Mouse (Mus musculus) heart, adult 2 months (tissue): ENCODE measurements around the gene Wbp1l. TPM values are rescaled to one million over a fixed set of nuclear protein-coding genes. Genes with fewer than 3 reads are reported as not detected.

Experiments used
- DNase-seq, 2 experiments: peaks; one replicate each; pipeline ENCODE4 v3.0.0; 2021
- H3K27ac ChIP-seq: fragments of 200-600 bp; 2 replicates; pipeline ENCODE4 v1.8.1; 2022
- H3K27me3 ChIP-seq: fragments of 200-500 bp; 2 replicates; pipeline ENCODE4 v1.6.1; 2012; ENCODE audit warnings: mild to moderate bottlenecking, low read length, inconsistent platforms, mixed read lengths; ENCODE audit not compliant: control insufficient read depth, insufficient read depth
- H3K36me3 ChIP-seq: fragments of 200-500 bp; 2 replicates; pipeline ENCODE4 v1.6.1; 2012; ENCODE audit warnings: low read length, inconsistent platforms; ENCODE audit not compliant: control insufficient read depth, insufficient read depth
- H3K4me1 ChIP-seq: fragments of 200-500 bp; 2 replicates; pipeline ENCODE4 v1.6.1; 2011; ENCODE audit warnings: low read length; ENCODE audit not compliant: control insufficient read depth, insufficient read depth
- H3K4me3 ChIP-seq: fragments of 200-600 bp; 2 replicates; pipeline ENCODE4 v1.8.1; 2022
- H3K79me2 ChIP-seq: fragments of 200-500 bp; replicated peaks from 2 replicates; pipeline ENCODE4 v1.6.1; 2012; ENCODE audit warnings: mild to moderate bottlenecking, inconsistent platforms, low read length, moderate library complexity, mixed read lengths; ENCODE audit not compliant: control insufficient read depth, insufficient read depth
- H3K9ac ChIP-seq: fragments of 200-500 bp; 2 replicates; pipeline ENCODE4 v1.6.1; 2012; ENCODE audit warnings: low read depth, mild to moderate bottlenecking, control low read depth, inconsistent platforms, low read length, mixed read lengths
- CTCF ChIP-seq: fragments of 200-600 bp; IDR thresholded peaks from 2 replicates; pipeline ENCODE4 v1.8.1; 2022; ENCODE audit warnings: antibody characterized with exemption, mild to moderate bottlenecking, moderate library complexity
- EP300 ChIP-seq: fragments of 200-500 bp; IDR thresholded peaks from 2 replicates; pipeline ENCODE4 v1.6.1; 2011; ENCODE audit warnings: low read depth, low read length, control low read depth; ENCODE audit not compliant: insufficient read depth
- POLR2A ChIP-seq: fragments of 200-500 bp; IDR thresholded peaks from 2 replicates; pipeline ENCODE4 v1.6.1; 2011; ENCODE audit warnings: mild to moderate bottlenecking, low read depth, low read length, control low read depth; ENCODE audit not compliant: insufficient read depth
- WGBS: fragments of 180-500 bp; shearing (Covaris S2); methylation state at CpG from one replicate; pipeline ENCODE4 v1.1.7; 2018; 5-methylcytosine and 5-hydroxymethylcytosine counted together
- intact Hi-C: fragments of 180-260 bp; cut with DNase I; formaldehyde crosslinking; loops from one replicate; pipeline ENCODE4 v1.15.1; 2025
- polyA plus RNA-seq: library from polyadenylated mRNA; depleted of rRNA; stranded (reverse); fragments of >200 nt; gene quantifications from 2 replicates; pipeline ENCODE4 v1.2.3, GENCODE M21; 2012
- total RNA-seq, 2 experiments: library from RNA; stranded (reverse); gene quantifications; 2 replicates each; pipeline ENCODE4 v1.2.3; 2021

Gene Wbp1l
- total and polyA plus RNA-seq, 3 experiments = 39.2 to 54.2 (median 53.5) TPM

GRCm38 (mm10) chr19:46625519-46625918 lies 26.6 kb downstream of the Wbp1l start:
- Histone ChIP-seq H3K27me3 (no peaks in the 10 kb centered on the region), H3K27ac (no peak overlapping the region; the same call in 1 of the 2 replicates), H3K4me1 (peaks cover 41% of the 10 kb centered on the region), H3K36me3 (no peaks in the 10 kb centered on the region; the same call in 1 of the 2 replicates), H3K4me3 (no peak overlapping the region), H3K79me2 (peaks cover 2% of the 10 kb centered on the region), H3K9ac (no peak overlapping the region)
- TF ChIP-seq POLR2A (no peak), CTCF (no peak), EP300 (no peak)
- intact Hi-C loops = no loop called here
- WGBS = 33% methylated on average over 10 of the region's 10 CpGs
- no peak for DNase-seq

GRCm38 (mm10) chr19:46628403-46628802 lies 29.5 kb downstream of the Wbp1l start:
- TF ChIP-seq CTCF (no peak), POLR2A (no peak), EP300 (no peak)
- H3K36me3 ChIP-seq = no peaks in the 10 kb centered on the region
- intact Hi-C loops = no loop called here
- 36% methylated on average over 10 of the region's 10 CpGs for WGBS
- peak overlapping the region; percentile 62 for H3K27ac ChIP-seq
- DNase-seq = peak; percentile 52 to 74
- peaks cover 27% of the 10 kb centered on the region for H3K4me1 ChIP-seq
- peak overlapping the region; percentile 10; the same call in 1 of the 2 replicates for H3K4me3 ChIP-seq
- no peaks in the 10 kb centered on the region for H3K27me3 ChIP-seq
- peak overlapping the region; percentile 0; the same call in 1 of the 2 replicates for H3K9ac ChIP-seq
- peaks cover 13% of the 10 kb centered on the region for H3K79me2 ChIP-seq

- no peak for DNase-seq
- no peaks in the 10 kb centered on the region for H3K27me3 ChIP-seq
- peaks cover 26% of the 10 kb centered on the region for H3K4me1 ChIP-seq
- H3K27ac ChIP-seq = peak overlapping the region; percentile 40; the same call in 1 of the 2 replicates
- H3K9ac ChIP-seq = no peak overlapping the region
- WGBS = 23% methylated on average over 9 of the region's 9 CpGs
- intact Hi-C loops = no loop called here
- peaks cover 2% of the 10 kb centered on the region; the same call in 1 of the 2 replicates for H3K36me3 ChIP-seq
- no peak for TF ChIP-seq CTCF
- no peak for TF ChIP-seq POLR2A
- TF ChIP-seq EP300 = no peak
- H3K79me2 ChIP-seq = peaks cover 11% of the 10 kb centered on the region
- H3K4me3 ChIP-seq = no peak overlapping the region
Observed at GRCm38 (mm10) chr19:46629807-46630206, 30.9 kb downstream of the Wbp1l start.

- peak in 1 of 2 experiments; percentile 26 for DNase-seq
- TF ChIP-seq POLR2A (no peak), CTCF (no peak), EP300 (no peak)
- no peak overlapping the region for H3K27ac ChIP-seq
- 67% methylated on average over 9 of the region's 9 CpGs for WGBS
- H3K9ac ChIP-seq = no peak overlapping the region
- no peaks in the 10 kb centered on the region for H3K27me3 ChIP-seq
- H3K4me1 ChIP-seq = peaks cover 26% of the 10 kb centered on the region
- H3K36me3 ChIP-seq = peaks cover 5% of the 10 kb centered on the region; the same call in 1 of the 2 replicates
- peaks cover 11% of the 10 kb centered on the region for H3K79me2 ChIP-seq
- H3K4me3 ChIP-seq = no peak overlapping the region
- intact Hi-C loops = no loop called here
Observed at GRCm38 (mm10) chr19:46631637-46632036, 32.8 kb downstream of the Wbp1l start.

- WGBS = 26% methylated on average over 9 of the region's 9 CpGs
- TF ChIP-seq POLR2A = no peak
- TF ChIP-seq CTCF = no peak
- no peak for TF ChIP-seq EP300
- H3K27ac ChIP-seq = peak overlapping the region; percentile 65
- intact Hi-C loops = no loop called here
- H3K4me3 ChIP-seq = no peak overlapping the region
- no peaks in the 10 kb centered on the region for H3K27me3 ChIP-seq
- peaks cover 5% of the 10 kb centered on the region; the same call in 1 of the 2 replicates for H3K36me3 ChIP-seq
- H3K9ac ChIP-seq = no peak overlapping the region
- peaks cover 18% of the 10 kb centered on the region for H3K4me1 ChIP-seq
- no peak for DNase-seq
- peaks cover 8% of the 10 kb centered on the region for H3K79me2 ChIP-seq
Observed at GRCm38 (mm10) chr19:46635766-46636165, 36.9 kb downstream of the Wbp1l start.

GRCm38 (mm10) chr19:46637598-46637997 lies 38.7 kb downstream of the Wbp1l start:
- 70% methylated on average over 6 of the region's 6 CpGs for WGBS

More at GRCm38 (mm10) chr19:46637598-46637997, 38.7 kb downstream of the Wbp1l start:
- Histone ChIP-seq H3K4me3 (no peak overlapping the region), H3K36me3 (peaks cover 5% of the 10 kb centered on the region; the same call in 1 of the 2 replicates), H3K79me2 (peaks cover under 1% of the 10 kb centered on the region), H3K27me3 (no peaks in the 10 kb centered on the region), H3K9ac (no peak overlapping the region), H3K27ac (no peak overlapping the region; the same call in 1 of the 2 replicates), H3K4me1 (peaks cover 33% of the 10 kb centered on the region)
- DNase-seq = peak in 1 of 2 experiments; percentile 20
- TF ChIP-seq CTCF = no peak
- intact Hi-C loops = no loop called here
